Mouse (Mus musculus) CH12.LX (cell line): Measurements from ENCODE around the gene Psmd7. TPM values are rescaled to one million over a fixed set of nuclear protein-coding genes. Genes with fewer than 3 reads are reported as not detected.

ENCODE experiments used
- DNase-seq: peaks from one replicate; pipeline ENCODE4 v3.0.0-alpha.2; 2013; ENCODE audit errors: extremely low read depth
- H3K27ac ChIP-seq: 2 replicates; pipeline ENCODE4 v1.5.1; 2012; ENCODE audit warnings: low read depth, mild to moderate bottlenecking, control low read depth, moderate library complexity; ENCODE audit not compliant: insufficient read depth
- H3K27me3 ChIP-seq: replicated peaks from 2 replicates; pipeline ENCODE3; 2012; ENCODE audit warnings: inconsistent platforms
- H3K36me3 ChIP-seq, 2 experiments: replicated peaks in 1 of 2; 2 replicates each; pipeline versions ENCODE3 to v1.6.1; 2012; ENCODE audit warnings: inconsistent platforms in 1 of 2, low read length in 1 of 2, mild to moderate bottlenecking in 1 of 2, mixed read lengths in 1 of 2, moderate library complexity in 1 of 2; ENCODE audit not compliant: control insufficient read depth in 1 of 2, insufficient read depth in 1 of 2
- H3K4me1 ChIP-seq, 2 experiments: 2 replicates each; pipeline ENCODE4 v1.6.1; 2012; ENCODE audit warnings: inconsistent platforms in 1 of 2, moderate library complexity in 1 of 2; ENCODE audit not compliant: insufficient read depth in 2 of 2, control insufficient read depth in 1 of 2
- H3K4me2 ChIP-seq: 2 replicates; pipeline ENCODE4 v1.6.1; 2012; ENCODE audit warnings: low read depth, mild to moderate bottlenecking, control low read depth; ENCODE audit not compliant: poor library complexity, insufficient read depth, severe bottlenecking
- H3K4me3 ChIP-seq, 3 experiments: fragments of 150-350 bp in 1 of 3; sonication (generic) in 1 of 3; replicated peaks in 1 of 3; 2 replicates each; pipeline versions ENCODE3 to v1.5.1; 2011 to 2012; ENCODE audit warnings: low read depth in 2 of 3, low read length in 2 of 3, mild to moderate bottlenecking in 2 of 3, moderate library complexity in 2 of 3, control low read depth in 1 of 3, improper control_type of control experiment in 1 of 3, inconsistent platforms in 1 of 3, mixed read lengths in 1 of 3; ENCODE audit not compliant: poor library complexity in 1 of 3
- H3K79me2 ChIP-seq: replicated peaks from 2 replicates; pipeline ENCODE4 v1.6.1; 2012; ENCODE audit warnings: mild to moderate bottlenecking, moderate library complexity; ENCODE audit not compliant: control insufficient read depth, poor library complexity, insufficient read depth, severe bottlenecking; ENCODE audit errors: extremely low read depth
- H3K9ac ChIP-seq: 2 replicates; pipeline ENCODE4 v1.6.1; 2012; ENCODE audit warnings: low read depth, mild to moderate bottlenecking, control low read depth, moderate library complexity; ENCODE audit not compliant: insufficient read depth
- H3K9me3 ChIP-seq: replicated peaks from 2 replicates; pipeline ENCODE3; 2012; ENCODE audit warnings: low read length, inconsistent platforms, mixed read lengths
- CHD2 ChIP-seq: IDR thresholded peaks from 2 replicates; pipeline ENCODE4 v1.6.1; 2011; ENCODE audit warnings: low read length, improper control_type of control experiment
- EP300 ChIP-seq: IDR thresholded peaks from 2 replicates; pipeline ENCODE4 v1.6.1; 2011; ENCODE audit warnings: low read length, improper control_type of control experiment
- ETS1 ChIP-seq: conservative IDR thresholded peaks from 2 replicates; pipeline ENCODE4 v1.6.1; 2012; ENCODE audit warnings: low read depth, mild to moderate bottlenecking, inconsistent platforms, low read length, improper control_type of control experiment, moderate library complexity
- GABPA ChIP-seq: IDR thresholded peaks from 2 replicates; pipeline ENCODE4 v1.6.1; 2012; ENCODE audit warnings: low read depth, low read length, improper control_type of control experiment, inconsistent platforms; ENCODE audit not compliant: insufficient replicate concordance
- HCFC1 ChIP-seq: IDR thresholded peaks from 2 replicates; pipeline ENCODE4 v1.6.1; 2012; ENCODE audit warnings: low read depth, mild to moderate bottlenecking, inconsistent platforms, low read length, improper control_type of control experiment
- MAFK ChIP-seq: IDR thresholded peaks from 2 replicates; pipeline ENCODE4 v1.6.1; 2011; ENCODE audit warnings: low read length, improper control_type of control experiment; ENCODE audit not compliant: insufficient replicate concordance
- MAX ChIP-seq: IDR thresholded peaks from 2 replicates; pipeline ENCODE4 v1.6.1; 2011; ENCODE audit warnings: low read length, improper control_type of control experiment
- MAZ ChIP-seq: IDR thresholded peaks from 2 replicates; pipeline ENCODE4 v1.6.1; 2012; ENCODE audit warnings: low read depth, mild to moderate bottlenecking, inconsistent platforms, low read length, improper control_type of control experiment, moderate library complexity
- NELFE ChIP-seq: IDR thresholded peaks from 2 replicates; pipeline ENCODE4 v1.6.1; 2011; ENCODE audit warnings: low read depth, low read length, improper control_type of control experiment
- POLR2AphosphoS2 ChIP-seq: IDR thresholded peaks from 2 replicates; pipeline ENCODE4 v1.6.1; 2011; ENCODE audit warnings: low read depth, low read length, improper control_type of control experiment
- RAD21 ChIP-seq: IDR thresholded peaks from 2 replicates; pipeline ENCODE4 v1.6.1; 2011; ENCODE audit warnings: low read depth, mild to moderate bottlenecking, low read length, improper control_type of control experiment, moderate library complexity
- RCOR1 ChIP-seq: conservative IDR thresholded peaks from 2 replicates; pipeline ENCODE4 v1.6.1; 2012; ENCODE audit warnings: low read depth, mild to moderate bottlenecking, inconsistent platforms, low read length, improper control_type of control experiment
- SIN3A ChIP-seq: IDR thresholded peaks from 2 replicates; pipeline ENCODE4 v1.6.1; 2012; ENCODE audit warnings: low read length, improper control_type of control experiment, inconsistent platforms
- SMC3 ChIP-seq: IDR thresholded peaks from 2 replicates; pipeline ENCODE4 v1.6.1; 2011; ENCODE audit warnings: low read depth, low read length, improper control_type of control experiment
- TBP ChIP-seq: conservative IDR thresholded peaks from 2 replicates; pipeline ENCODE4 v1.6.1; 2011; ENCODE audit warnings: low read depth, low read length, improper control_type of control experiment
- TCF12 ChIP-seq: IDR thresholded peaks from 2 replicates; pipeline ENCODE4 v1.6.1; 2014; ENCODE audit warnings: low read depth, mild to moderate bottlenecking, inconsistent platforms, low read length, improper control_type of control experiment
- UBTF ChIP-seq: IDR thresholded peaks from 2 replicates; pipeline ENCODE4 v1.6.1; 2012; ENCODE audit warnings: low read depth, mild to moderate bottlenecking, inconsistent platforms, low read length, improper control_type of control experiment, moderate library complexity
- USF1 ChIP-seq: IDR thresholded peaks from 2 replicates; pipeline ENCODE4 v1.6.1; 2014; ENCODE audit warnings: low read depth, mild to moderate bottlenecking, inconsistent platforms, low read length, improper control_type of control experiment
- USF2 ChIP-seq: conservative IDR thresholded peaks from 2 replicates; pipeline ENCODE4 v1.6.1; 2011; ENCODE audit warnings: low read depth, low read length, improper control_type of control experiment
- ZC3H11A ChIP-seq: IDR thresholded peaks from 2 replicates; pipeline ENCODE4 v1.6.1; 2012; ENCODE audit warnings: low read depth, mild to moderate bottlenecking, inconsistent platforms, low read length, improper control_type of control experiment
- ZKSCAN1 ChIP-seq: IDR thresholded peaks from 2 replicates; pipeline ENCODE4 v1.6.1; 2012; ENCODE audit warnings: low read depth, inconsistent platforms, low read length, improper control_type of control experiment, borderline replicate concordance
- ZMIZ1 ChIP-seq: IDR thresholded peaks from 2 replicates; pipeline ENCODE4 v1.6.1; 2012; ENCODE audit warnings: low read depth, mild to moderate bottlenecking, inconsistent platforms, low read length, improper control_type of control experiment
- ZNF384 ChIP-seq: IDR thresholded peaks from 2 replicates; pipeline ENCODE4 v1.6.1; 2012; ENCODE audit warnings: low read depth, low read length, improper control_type of control experiment, inconsistent platforms
- dilution Hi-C: fragments of 300-500 bp; cut with MboI; formaldehyde crosslinking; loops from 2 replicates; pipeline ENCODE4 v1.14.3; 2020; ENCODE audit warnings: low sequenced_read_pairs; ENCODE audit not compliant: extremely low pct_unique_long_range_greater_than_20kb, extremely low pct_ligation_motif_present
- in situ Hi-C: fragments of 300-500 bp; cut with MboI; formaldehyde crosslinking; loops from 3 replicates; pipeline ENCODE4 v1.14.3; 2019; ENCODE audit warnings: low sequenced_read_pairs, low pct_ligation_motif_present, low pct_unique_long_range_greater_than_20kb, mixed read lengths
- polyA plus RNA-seq: library from polyadenylated mRNA; unstranded; fragments of >175 nt; gene quantifications from 2 replicates; pipeline ENCODE4 v1.2.1, GENCODE M21; 2012; ENCODE audit warnings: low read depth; ENCODE audit not compliant: insufficient read length
- total RNA-seq, 2 experiments: library from RNA; depleted of rRNA; stranded (reverse); fragments of 300-350 nt in 1 of 2; fragments of >200 nt in 1 of 2; gene quantifications; 2 replicates each; pipeline ENCODE4 v1.2.3; 2012 to 2014

Gene Psmd7
- total and polyA plus RNA-seq, 3 experiments: 56.7 to 353 (median 110) TPM

- DNase-seq: no peak
- H3K4me3 ChIP-seq: no peak overlapping the region
- no peak overlapping the region for H3K27ac ChIP-seq
- H3K4me1 ChIP-seq: peaks cover 0 to 29% of the 10 kb centered on the region in 2 experiments; a peak in 2 of 4 replicates
- H3K9me3 ChIP-seq: no peaks in the 10 kb centered on the region
- H3K27me3 ChIP-seq: no peaks in the 10 kb centered on the region
- H3K36me3 ChIP-seq: peaks cover 20 to 90% of the 10 kb centered on the region in 2 experiments
- H3K4me2 ChIP-seq: no peak overlapping the region
- TF ChIP-seq SMC3: no peak
- no peak for TF ChIP-seq ZKSCAN1
- no peak for TF ChIP-seq CHD2
- no peak for TF ChIP-seq SIN3A
- no peak for TF ChIP-seq TCF12
- no peak for TF ChIP-seq UBTF
- no peak for TF ChIP-seq RAD21
- no peak for TF ChIP-seq HCFC1
- no peak for TF ChIP-seq EP300
- dilution Hi-C loops (no loop called here), in situ Hi-C loops (no loop called here)
- no peaks in the 10 kb centered on the region for H3K79me2 ChIP-seq
- no peak overlapping the region for H3K9ac ChIP-seq
These were observed 44.5 kb downstream of the Psmd7 start for GRCm38 (mm10) chr8:107543714-107544113.

GRCm38 (mm10) chr8:107542151-107542550 lies 46.1 kb downstream of the Psmd7 start:
- no peak overlapping the region for H3K27ac ChIP-seq
- DNase-seq: no peak
- in situ Hi-C loops (no loop called here), dilution Hi-C loops (no loop called here)
- no peaks in the 10 kb centered on the region for H3K27me3 ChIP-seq
- H3K36me3 ChIP-seq: peaks cover 28 to 88% of the 10 kb centered on the region in 2 experiments
- peaks cover 0 to 29% of the 10 kb centered on the region in 2 experiments; a peak in 2 of 4 replicates for H3K4me1 ChIP-seq
- no peak overlapping the region for H3K4me2 ChIP-seq
- no peak for TF ChIP-seq USF2
- no peak for TF ChIP-seq ETS1
- TF ChIP-seq RCOR1: no peak
- TF ChIP-seq ZNF384: no peak
- TF ChIP-seq ZMIZ1: no peak
- no peak for TF ChIP-seq MAX
- TF ChIP-seq NELFE: no peak
- TF ChIP-seq USF1: no peak
- TF ChIP-seq MAFK: no peak
- TF ChIP-seq GABPA: no peak
- TF ChIP-seq HCFC1: no peak
- TF ChIP-seq POLR2AphosphoS2: no peak
- no peak for TF ChIP-seq MAZ
- no peak for TF ChIP-seq TBP
- TF ChIP-seq ZC3H11A: no peak
- TF ChIP-seq, all 38 proteins: peak for 0
- no peaks in the 10 kb centered on the region for H3K79me2 ChIP-seq
- no peaks in the 10 kb centered on the region for H3K9me3 ChIP-seq
- H3K9ac ChIP-seq: no peak overlapping the region
- no peak overlapping the region for H3K4me3 ChIP-seq
